Mouse (Mus musculus) Patski (cell line): ENCODE results near the gene Tmod3. TPM values are rescaled to one million over a fixed set of nuclear protein-coding genes. Genes with fewer than 3 reads are reported as not detected.

Source experiments
- ATAC-seq: fragments of 100-300 bp; one replicate; pipeline ENCODE4 v1.8.0; 2021
- CTCF ChIA-PET: fragments of 350-600 bp; sonication (Branson Sonifier 250); formaldehyde crosslinking; loops from one replicate; lab custom pipeline; 2022; ENCODE audit warnings: inconsistent platforms; lab: Charles Lee
- POLR2A ChIA-PET: fragments of 350-600 bp; sonication (Branson Sonifier 250); formaldehyde crosslinking; loops from one replicate; lab custom pipeline; 2022; ENCODE audit warnings: antibody characterized with exemption, inconsistent platforms; lab: Charles Lee
- DNase-seq: peaks from one replicate; pipeline ENCODE4 v3.0.0-alpha.2; 2011; ENCODE audit warnings: low read depth, low spot score
- H3K27me3 ChIP-seq: fragments of 371-371 bp; one replicate; pipeline ENCODE4 v1.5.1; 2021
- CTCF ChIP-seq: fragments of 100-300 bp; IDR thresholded peaks from one replicate; pipeline ENCODE4 v1.5.1; 2021
- in situ Hi-C: fragments of 300-500 bp; cut with MboI; formaldehyde crosslinking; loops from 3 replicates; pipeline ENCODE4 v1.11.1; 2018; ENCODE audit warnings: low pct_unique_long_range_greater_than_20kb, mixed read lengths
- polyA plus RNA-seq: library from polyadenylated mRNA; unstranded; gene quantifications from one replicate; pipeline ENCODE4 v1.2.3, GENCODE M21; 2021

Gene Tmod3
- polyA plus RNA-seq, 1 experiment from 2014 or later = 83.5 TPM

DNA sequence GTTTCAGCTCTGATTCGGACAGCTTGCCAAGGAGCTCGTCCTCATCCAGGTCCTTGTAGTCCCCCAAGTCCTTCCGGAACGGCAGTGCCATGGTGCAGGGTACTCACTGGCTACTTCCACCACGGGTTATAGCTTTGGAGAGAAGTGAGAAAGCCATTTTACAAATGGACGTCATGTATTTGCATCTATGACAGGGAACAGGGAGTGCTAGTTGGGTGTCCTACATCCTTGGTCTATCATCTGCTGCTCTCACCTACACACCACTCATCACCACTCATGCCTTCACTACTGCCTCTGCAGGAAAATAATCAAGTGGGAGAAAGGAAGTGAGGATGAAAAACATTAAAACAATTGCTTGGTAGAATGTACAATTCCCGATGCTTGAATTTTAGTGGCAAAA lies 27.0 kb downstream of the Tmod3 start:
- no peaks in the 10 kb centered on the region for H3K27me3 ChIP-seq
- no peak for TF ChIP-seq CTCF
- ATAC-seq (no peak), DNase-seq (no peak)
- POLR2A ChIA-PET = no interaction called here
- CTCF ChIA-PET = interaction anchor here (1.0 to 1.8 kb wide), 3 partner anchors 9 to 55 kb away, joined by 3 to 5 read pairs (median 4); no protein-coding TSS in a partner anchor
- in situ Hi-C loops = no loop called here

GRCm38 (mm10) chr9:75529358-75529757 lies 30.1 kb downstream of the Tmod3 start:
- no peak for ATAC-seq
- no peaks in the 10 kb centered on the region for H3K27me3 ChIP-seq
- DNase-seq = no peak
- in situ Hi-C loops = no loop called here
- POLR2A ChIA-PET = interaction anchor here (0.6 kb wide), 1 partner anchor 18 kb away, joined by 5 read pairs; no protein-coding TSS in a partner anchor
- CTCF ChIA-PET = no interaction called here
- no peak for TF ChIP-seq CTCF

- peak; percentile 31 for TF ChIP-seq CTCF
- H3K27me3 ChIP-seq = no peaks in the 10 kb centered on the region
- ChIA-PET CTCF (no interaction called here), POLR2A (no interaction called here)
- ATAC-seq (no peak), DNase-seq (no peak)
- in situ Hi-C loops = no loop called here
These were observed 31.4 kb downstream of the Tmod3 start for GRCm38 (mm10) chr9:75528096-75528495.

DNA sequence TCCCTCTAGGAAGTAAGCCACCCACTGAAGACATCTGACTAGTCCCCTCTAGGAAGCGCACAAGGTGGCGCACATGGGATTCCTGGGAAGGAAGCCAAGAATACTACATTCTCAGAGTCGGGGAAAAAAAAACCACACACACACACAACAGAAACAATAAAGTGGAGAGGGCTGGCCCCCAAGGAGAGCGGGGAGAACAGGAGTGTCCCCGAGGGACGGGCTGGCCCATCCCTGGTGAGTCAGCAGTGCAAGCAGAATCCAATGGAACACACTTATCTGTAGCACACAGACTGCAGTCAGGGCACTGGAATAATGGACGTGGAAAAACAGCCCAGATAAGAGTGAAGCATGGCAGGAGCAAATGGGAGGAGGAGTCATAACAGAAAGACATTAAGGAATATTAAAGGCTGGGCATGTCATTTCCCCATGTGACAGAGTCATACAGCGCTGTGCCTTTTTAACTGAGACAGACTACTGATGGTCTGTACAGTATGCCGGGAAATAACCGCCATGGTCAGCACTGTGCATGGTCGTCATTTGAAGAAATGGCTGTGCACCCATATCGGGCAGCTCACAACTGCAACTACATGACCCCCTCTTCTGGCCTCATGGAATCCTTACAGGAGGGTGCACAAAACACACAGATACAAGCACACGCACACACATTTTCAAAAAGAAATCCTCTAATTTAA lies 31.9 kb downstream of the Tmod3 start:
- DNase-seq (no peak), ATAC-seq (peak; percentile 60)
- in situ Hi-C loops = no loop called here
- POLR2A ChIA-PET = no interaction called here
- no peak for TF ChIP-seq CTCF
- CTCF ChIA-PET = no interaction called here
- H3K27me3 ChIP-seq = no peaks in the 10 kb centered on the region

DNA sequence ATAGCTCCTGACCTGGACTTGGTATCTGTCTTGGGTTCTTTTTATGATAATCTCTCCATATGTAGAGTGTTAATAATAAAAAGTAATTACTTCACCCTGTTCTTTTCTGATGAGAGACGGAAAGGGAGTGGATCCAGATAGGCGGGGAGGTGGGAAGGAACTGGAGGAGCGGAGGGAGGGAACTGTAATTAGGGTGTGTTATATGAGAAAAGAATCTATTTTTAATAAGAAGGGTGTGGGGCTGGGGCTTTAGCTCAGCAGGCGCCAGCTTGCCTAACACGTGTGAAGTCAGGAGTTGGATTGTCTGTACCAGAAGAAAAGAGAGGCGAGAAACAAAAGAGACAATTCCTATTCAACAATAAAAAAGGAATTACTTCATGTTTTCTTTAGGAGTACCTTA lies 35.8 kb downstream of the Tmod3 start:
- POLR2A ChIA-PET = interaction anchor here (0.6 to 0.8 kb wide), 2 partner anchors 39 to 71 kb away, joined by 3 read pairs; no protein-coding TSS in a partner anchor
- H3K27me3 ChIP-seq = no peaks in the 10 kb centered on the region
- ATAC-seq = no peak
- TF ChIP-seq CTCF = no peak
- in situ Hi-C loops = loop anchor here (5.0 kb wide), 1 partner anchor 54 kb away; no protein-coding TSS in a partner anchor
- no peak for DNase-seq
- CTCF ChIA-PET = interaction anchor here (0.7 to 3.8 kb wide), 6 partner anchors 9 to 58 kb away, joined by 3 to 26 read pairs (median 4); no protein-coding TSS in a partner anchor

- no peak for DNase-seq
- ChIA-PET CTCF (interaction anchor here (1.2 to 2.6 kb wide), 14 partner anchors 10 to 101 kb away, joined by 3 to 33 read pairs (median 5); no protein-coding TSS in a partner anchor), POLR2A (interaction anchor here (0.9 kb wide), 1 partner anchor 60 kb away, joined by 4 read pairs; no protein-coding TSS in a partner anchor)
- no peak for ATAC-seq
- no peak for TF ChIP-seq CTCF
- in situ Hi-C loops = loop anchor here (5.0 kb wide), 1 partner anchor 55 kb away; no protein-coding TSS in a partner anchor
- no peaks in the 10 kb centered on the region for H3K27me3 ChIP-seq
These were observed 37.2 kb downstream of the Tmod3 start for GRCm38 (mm10) chr9:75522217-75522616.

- ATAC-seq (peak; percentile 80), DNase-seq (no peak)
- in situ Hi-C loops = loop anchor here (5.0 kb wide), 1 partner anchor 56 kb away; no protein-coding TSS in a partner anchor
- no peaks in the 10 kb centered on the region for H3K27me3 ChIP-seq
- peak; percentile 79 for TF ChIP-seq CTCF
- ChIA-PET POLR2A (interaction anchor here (0.9 kb wide), 1 partner anchor 60 kb away, joined by 4 read pairs; no protein-coding TSS in a partner anchor), CTCF (interaction anchor here (0.6 to 2.6 kb wide), 15 partner anchors 10 to 102 kb away, joined by 3 to 33 read pairs (median 5); no protein-coding TSS in a partner anchor)
These were observed 37.7 kb downstream of the Tmod3 start for GRCm38 (mm10) chr9:75521788-75522187.

GRCm38 (mm10) chr9:75520940-75521339 lies 38.5 kb downstream of the Tmod3 start:
- no peak for ATAC-seq
- CTCF ChIA-PET = interaction anchor here (0.6 to 2.6 kb wide), 10 partner anchors 10 to 103 kb away, joined by 3 to 33 read pairs (median 5); no protein-coding TSS in a partner anchor
- POLR2A ChIA-PET = interaction anchor here (1.3 kb wide), 1 partner anchor 39 kb away, joined by 3 read pairs; the partner anchor contains the start of gene Tmod3
- no peak for TF ChIP-seq CTCF
- in situ Hi-C loops = loop anchor here (5.0 kb wide), 1 partner anchor 56 kb away; no protein-coding TSS in a partner anchor
- H3K27me3 ChIP-seq = no peaks in the 10 kb centered on the region
- no peak for DNase-seq

DNA sequence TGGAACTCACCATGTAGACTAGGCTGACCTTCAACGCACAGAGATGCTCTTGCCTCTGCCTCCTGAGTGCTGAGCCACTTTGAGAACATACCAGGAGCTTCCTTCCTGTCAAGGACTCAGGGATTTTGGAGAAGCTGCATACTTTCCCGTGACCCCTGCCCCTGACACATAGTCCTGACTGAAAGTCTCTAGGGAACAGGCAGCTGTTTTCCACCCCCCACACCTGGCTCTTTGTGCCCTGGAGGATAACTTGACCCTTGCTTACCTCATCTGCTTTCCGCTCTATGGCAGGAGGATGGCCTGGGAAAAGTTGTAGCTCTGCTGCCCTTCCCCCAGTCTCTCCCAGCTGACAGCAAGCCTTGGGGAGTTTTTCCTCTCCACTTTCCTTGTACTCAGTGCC lies 41.7 kb downstream of the Tmod3 start:
- no peak for TF ChIP-seq CTCF

GRCm38 (mm10) chr9:75515464-75516113 lies 43.9 kb downstream of the Tmod3 start:
- DNase-seq (no peak), ATAC-seq (peak; percentile 67)
- H3K27me3 ChIP-seq = no peaks in the 10 kb centered on the region
- in situ Hi-C loops = no loop called here
- TF ChIP-seq CTCF = peak; percentile 80
- ChIA-PET CTCF (interaction anchor here (0.9 to 1.6 kb wide), 6 partner anchors 11 to 232 kb away, joined by 3 to 6 read pairs (median 4); no protein-coding TSS in a partner anchor), POLR2A (no interaction called here)

More for the DNA sequence above, 41.7 kb downstream of the Tmod3 start:
- no peaks in the 10 kb centered on the region for H3K27me3 ChIP-seq
- CTCF ChIA-PET = interaction anchor here (0.7 to 0.9 kb wide), 3 partner anchors 40 to 90 kb away, joined by 3 to 4 read pairs (median 3); no protein-coding TSS in a partner anchor
- POLR2A ChIA-PET = no interaction called here
- in situ Hi-C loops = no loop called here
- DNase-seq = no peak
- ATAC-seq = no peak
